Comparison of ENCODE assay signal across 8 mouse cellular contexts in the genomic region with DNA sequence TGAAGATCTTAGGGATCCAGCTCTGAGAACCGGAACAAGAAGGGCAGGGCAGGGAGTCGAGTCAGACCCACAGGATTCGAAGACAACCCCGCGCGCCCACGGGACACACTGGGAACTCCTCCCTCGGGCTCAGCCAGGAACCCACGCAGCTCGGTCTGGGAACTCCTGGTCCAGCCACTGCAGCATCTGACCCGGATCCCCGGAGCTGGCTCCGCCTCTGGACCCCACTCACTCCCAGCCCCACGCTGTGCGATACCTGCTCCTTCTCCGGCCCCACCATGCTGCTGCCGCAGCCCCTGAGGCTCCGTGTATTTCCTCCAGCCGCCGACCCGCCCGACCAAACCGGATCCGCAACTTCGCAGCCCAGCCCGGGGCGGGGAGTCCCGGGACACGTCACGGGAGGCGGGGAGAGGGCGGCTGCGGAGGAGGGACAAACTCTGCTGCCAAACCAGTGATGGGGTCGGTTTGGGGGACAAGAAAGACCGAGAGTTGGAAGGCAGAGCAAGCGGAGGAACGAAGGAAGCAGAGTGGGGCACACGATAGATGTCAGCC. TPM values are rescaled to one million over a fixed set of nuclear protein-coding genes. Genes with fewer than 3 reads are reported as not detected.
DNase-seq lines count a peak whose midpoint lies in the region; ATAC-seq and TF ChIP-seq lines count a peak whose summit lies in the region.

A gene (minus strand): TSS at position 350 of the 552 bp plus-strand sequence.

- ATAC-seq in forebrain, embryonic 16.5 days: peak; percentile 84
- ATAC-seq in lung, embryonic 15.5 days (ENCODE audit: borderline replicate concordance, extremely low read depth, low FRiP score, low TSS enrichment): peak; percentile 78

- no peaks in the 10 kb centered on the region for H3K36me3 ChIP-seq in ES-Bruce4 (ENCODE audit: control insufficient read depth, insufficient read depth, low read length, poor library complexity, severe bottlenecking)
- no peaks in the 10 kb centered on the region for H3K36me3 ChIP-seq in forebrain, embryonic 16.5 days (ENCODE audit: control insufficient read depth, insufficient read depth)
- H3K36me3 ChIP-seq in lung, embryonic 15.5 days: no peaks in the 10 kb centered on the region

- intact Hi-C loops in heart, postnatal 14 days (cut with DNase I): loop anchor here (2.0 kb wide), 1 partner anchor 21 kb away; no protein-coding TSS in a partner anchor

- H3K27ac ChIP-seq in ES-Bruce4 (ENCODE audit: insufficient read depth, low read length): no peak within 1 kb of the TSS
- H3K27ac ChIP-seq in forebrain, embryonic 16.5 days (ENCODE audit: low read length): no peak within 1 kb of the TSS
- peak within 1 kb of the TSS; percentile 94 for H3K27ac ChIP-seq in lung, embryonic 15.5 days
- no peak within 1 kb of the TSS for H3K27ac ChIP-seq in olfactory bulb, adult 2 months (ENCODE audit: insufficient read depth, low read depth, low read length)

- DNase-seq in cerebellum, adult 11 months: peak; percentile 56
- DNase-seq in heart, postnatal 14 days: peak; percentile 91 to 94
- no peak for DNase-seq in large intestine, adult 2 months (ENCODE audit: low read depth, low spot score)
- DNase-seq in thymus, postnatal 10 days (ENCODE audit: low spot score in 2 of 2): peak; percentile 77 to 85

- H3K4me1 ChIP-seq in ES-Bruce4 (ENCODE audit: control insufficient read depth, insufficient read depth, low read length): peaks cover 9% of the 10 kb centered on the region
- peaks cover 12% of the 10 kb centered on the region for H3K4me1 ChIP-seq in forebrain, embryonic 16.5 days (replicated peaks; ENCODE audit: control insufficient read depth, insufficient read depth, low read length)
- peaks cover 39% of the 10 kb centered on the region for H3K4me1 ChIP-seq in lung, embryonic 15.5 days
- H3K4me1 ChIP-seq in olfactory bulb, adult 2 months (ENCODE audit: control insufficient read depth, insufficient read depth, low read length): peaks cover 20% of the 10 kb centered on the region

- peak within 1 kb of the TSS; percentile 85 for H3K4me3 ChIP-seq in ES-Bruce4 (ENCODE audit: low read depth, low read length)
- H3K4me3 ChIP-seq in forebrain, embryonic 16.5 days (replicated peaks; ENCODE audit: low read length): peak within 1 kb of the TSS; percentile 65
- H3K4me3 ChIP-seq in lung, embryonic 15.5 days: peak within 1 kb of the TSS; percentile 63
- peak within 1 kb of the TSS; percentile 53 for H3K4me3 ChIP-seq in olfactory bulb, adult 2 months (ENCODE audit: insufficient read depth, low read depth, low read length)

- H3K4me2 ChIP-seq in forebrain, embryonic 16.5 days (ENCODE audit: low read length): peak within 1 kb of the TSS; percentile 89
- H3K4me2 ChIP-seq in lung, embryonic 15.5 days: peak within 1 kb of the TSS; percentile 85

- under 1% methylated on average over 38 of the region's 38 CpGs for WGBS in forebrain, embryonic 16.5 days
- WGBS in large intestine, adult 2 months: under 1% methylated on average over 38 of the region's 38 CpGs
- under 1% methylated on average over 38 of the region's 38 CpGs for WGBS in lung, embryonic 15.5 days
- WGBS in olfactory bulb, adult 2 months: under 1% methylated on average over 38 of the region's 38 CpGs

- H3K9ac ChIP-seq in ES-Bruce4 (ENCODE audit: low read depth, poor library complexity, severe bottlenecking): peak within 1 kb of the TSS; percentile 58
- peak within 1 kb of the TSS; percentile 70 for H3K9ac ChIP-seq in forebrain, embryonic 16.5 days (replicated peaks; ENCODE audit: low read depth, low read length)
- H3K9ac ChIP-seq in lung, embryonic 15.5 days: peak within 1 kb of the TSS; percentile 72

- TF ChIP-seq POLR2A in ES-Bruce4 (IDR thresholded peaks at IDR 0.05; ENCODE audit: insufficient read depth, low read length): no peak
- no peak for TF ChIP-seq POLR2A in olfactory bulb, adult 2 months (IDR thresholded peaks at IDR 0.05; ENCODE audit: insufficient read depth, low read depth, low read length)

- no peaks in the 10 kb centered on the region for H3K27me3 ChIP-seq in ES-Bruce4 (ENCODE audit: control insufficient read depth, insufficient read depth, low read length, poor library complexity, severe bottlenecking)
- peaks cover 6% of the 10 kb centered on the region for H3K27me3 ChIP-seq in forebrain, embryonic 16.5 days (replicated peaks; ENCODE audit: control insufficient read depth, insufficient read depth, low read length)
- no peaks in the 10 kb centered on the region for H3K27me3 ChIP-seq in lung, embryonic 15.5 days

- TF ChIP-seq EP300 in ES-Bruce4 (IDR thresholded peaks at IDR 0.05; ENCODE audit: insufficient read depth, low read depth, low read length): peak; percentile 47; the same call in 1 of the 2 replicates

- TF ChIP-seq CTCF in ES-Bruce4 (IDR thresholded peaks at IDR 0.05; ENCODE audit: low read depth, low read length): no peak
- no peak for TF ChIP-seq CTCF in olfactory bulb, adult 2 months (IDR thresholded peaks at IDR 0.05; ENCODE audit: insufficient read depth, low read depth, low read length)

- H3K9me3 ChIP-seq in ES-Bruce4 (replicated peaks; ENCODE audit: control insufficient read depth, insufficient read depth, low read length, poor library complexity, severe bottlenecking): no peaks in the 10 kb centered on the region
- H3K9me3 ChIP-seq in forebrain, embryonic 16.5 days (ENCODE audit: control insufficient read depth, low read length): no peaks in the 10 kb centered on the region
- no peaks in the 10 kb centered on the region for H3K9me3 ChIP-seq in lung, embryonic 15.5 days

RNA-seq across cellular contexts. Expression of the gene that starts here (rescaled TPM):
- polyA plus RNA-seq in ES-Bruce4 (2011; ENCODE audit: insufficient read depth, insufficient read length, low read depth, missing spikeins): 18.9 and 19.8 TPM in 2 replicates
- 8.2 and 10.1 TPM in 2 replicates for polyA plus RNA-seq in forebrain, embryonic 16.5 days (2015; fragmentation: Nextera tagmentation; extraction: Ambion mirVana)
- 10 to 100 TPM; 20.8 to 22.3 TPM for total RNA-seq in heart, postnatal 14 days (2021)
- polyA plus RNA-seq in large intestine, adult 2 months (2012; rRNA removed): 182 and 185 TPM in 2 replicates
- polyA plus RNA-seq in lung, embryonic 15.5 days (2015; fragmentation: Nextera tagmentation; extraction: Ambion mirVana): 19.1 and 20.0 TPM in 2 replicates
- polyA plus RNA-seq in olfactory bulb, adult 2 months (2012; ENCODE audit: insufficient read depth, insufficient read length, low replicate concordance, missing spikeins): not detected in 2 replicates
